Mouse (Mus musculus) ES-Bruce4 (cell line): ENCODE measurements around the gene Pnpt1.

Experiments used
- CTCF ChIP-seq: IDR thresholded peaks from one replicate; pipeline ENCODE4 v1.8.1; 2011; ENCODE audit warnings: low read depth, low read length
- EP300 ChIP-seq: IDR thresholded peaks from 2 replicates; pipeline ENCODE4 v1.6.1; 2011; ENCODE audit warnings: low read depth, low read length; ENCODE audit not compliant: insufficient read depth
- POLR2A ChIP-seq: IDR thresholded peaks from one replicate; pipeline ENCODE4 v1.8.1; 2011; ENCODE audit warnings: low read length; ENCODE audit not compliant: insufficient read depth

DNA sequence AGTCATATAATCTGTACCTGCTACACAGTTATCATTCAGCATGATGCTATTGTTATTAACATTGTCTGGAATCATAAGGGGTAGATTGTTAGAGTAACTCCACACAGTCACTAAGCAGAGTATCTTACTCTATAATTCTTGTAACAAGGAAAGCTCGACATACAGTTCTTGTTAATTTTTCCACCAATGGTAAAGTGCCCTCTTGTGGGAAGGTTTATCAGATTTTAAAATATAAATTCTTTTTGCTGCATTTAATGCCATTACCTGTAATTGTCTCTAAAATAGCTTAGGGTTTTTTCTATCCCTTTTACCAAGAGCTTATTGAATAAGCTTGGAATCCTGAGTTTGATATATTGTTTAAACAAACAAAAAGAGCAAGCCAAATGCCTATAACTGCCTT, 10.1 kb downstream of the Pnpt1 start:
- no peak for TF ChIP-seq POLR2A
- no peak for TF ChIP-seq CTCF
- TF ChIP-seq EP300, result no peak
